ENCODE assay signal across 7 mouse cellular contexts in genomic region chr11:23256194-23256802, GRCm38 (mm10). TPM values are rescaled to one million over a fixed set of nuclear protein-coding genes. Genes with fewer than 3 reads are reported as not detected.
DNase-seq lines count a peak whose midpoint lies in the region; ATAC-seq and TF ChIP-seq lines count a peak whose summit lies in the region.

No protein-coding gene starts in this region.

- H3K4me2 ChIP-seq in forebrain, embryonic 15.5 days (replicated peaks), result peak overlapping the region; percentile 77
- peak overlapping the region; percentile 88 for H3K4me2 ChIP-seq in liver, embryonic 14.5 days (ENCODE audit: low read depth)

- no peaks in the 10 kb centered on the region for H3K36me3 ChIP-seq in thymus, adult 2 months (ENCODE audit: control insufficient read depth, insufficient read depth, low read length)
- H3K36me3 ChIP-seq in forebrain, embryonic 15.5 days, result no peaks in the 10 kb centered on the region
- peaks cover 1% of the 10 kb centered on the region; the same call in 1 of the 2 replicates for H3K36me3 ChIP-seq in liver, embryonic 14.5 days (replicated peaks; ENCODE audit: control insufficient read depth, insufficient read depth, low read depth)

- peaks cover 6% of the 10 kb centered on the region for H3K4me1 ChIP-seq in thymus, adult 2 months (replicated peaks; ENCODE audit: control insufficient read depth, insufficient read depth, low read length)
- peaks cover 25% of the 10 kb centered on the region for H3K4me1 ChIP-seq in forebrain, embryonic 15.5 days
- peaks cover 21 to 34% of the 10 kb centered on the region in 2 experiments for H3K4me1 ChIP-seq in liver, embryonic 14.5 days (replicated peaks; ENCODE audit: control insufficient read depth in 2 of 2, insufficient read depth in 2 of 2, low read length in 1 of 2)

- peak overlapping the region; percentile 92 for H3K9ac ChIP-seq in forebrain, embryonic 15.5 days (replicated peaks)
- H3K9ac ChIP-seq in liver, embryonic 14.5 days (replicated peaks), result peak overlapping the region; percentile 99

- TF ChIP-seq CTCF in thymus, adult 2 months (IDR thresholded peaks at IDR 0.05; ENCODE audit: borderline replicate concordance, control insufficient read depth, extremely low read depth, insufficient read depth, low read length, poor library complexity), result no peak
- no peak for TF ChIP-seq CTCF in liver, embryonic 14.5 days (IDR thresholded peaks at IDR 0.05; ENCODE audit: low read depth)

- no peaks in the 10 kb centered on the region for H3K27me3 ChIP-seq in thymus, adult 2 months (ENCODE audit: control insufficient read depth, insufficient read depth, low read length)
- no peaks in the 10 kb centered on the region for H3K27me3 ChIP-seq in forebrain, embryonic 15.5 days
- no peaks in the 10 kb centered on the region for H3K27me3 ChIP-seq in liver, embryonic 14.5 days (ENCODE audit: control insufficient read depth, insufficient read depth, low read length)

- no peaks in the 10 kb centered on the region for H3K9me3 ChIP-seq in forebrain, embryonic 15.5 days
- H3K9me3 ChIP-seq in liver, embryonic 14.5 days (ENCODE audit: control insufficient read depth, low read length), result no peaks in the 10 kb centered on the region

- under 1% methylated on average over 51 of the region's 51 CpGs for WGBS in thymus, adult 2 months
- under 1% methylated on average over 44 of the region's 51 CpGs for WGBS in forebrain, embryonic 15.5 days
- WGBS in liver, embryonic 14.5 days (ENCODE audit: insufficient replicate concordance), result under 1% methylated on average over 44 of the region's 51 CpGs

- peak overlapping the region; percentile 96 for H3K4me3 ChIP-seq in thymus, adult 2 months (ENCODE audit: control insufficient read depth, insufficient read depth, low read length)
- peak overlapping the region; percentile 86 for H3K4me3 ChIP-seq in forebrain, embryonic 15.5 days
- peak overlapping the region; percentile 88 to 90 for H3K4me3 ChIP-seq in liver, embryonic 14.5 days (ENCODE audit: insufficient read depth in 1 of 2, low read depth in 2 of 2, low read length in 2 of 2)

- no peak for DNase-seq in thymus, adult 2 months
- no peak for DNase-seq in thymus, postnatal 0 days (ENCODE audit: low spot score)
- peak in 1 of 3 experiments; percentile 31 for DNase-seq in liver, embryonic 14.5 days (ENCODE audit: low read depth in 3 of 3, low spot score in 3 of 3)
- DNase-seq in embryo, embryonic 10 days (ENCODE audit: low spot score), result no peak
- no peak for DNase-seq in adrenal gland, adult 8-10 months

- no peak; the same call in 1 of the 2 replicates for ATAC-seq in forebrain, embryonic 15.5 days (replicated peaks)
- peak; percentile 1; the same call in 1 of the 2 replicates for ATAC-seq in liver, embryonic 14.5 days (ENCODE audit: insufficient read depth)
- no peak; the same call in 1 of the 2 replicates for ATAC-seq in cerebellum, adult (ENCODE audit: insufficient number of reproducible peaks, low FRiP score, low TSS enrichment)

- TF ChIP-seq EP300 in liver, embryonic 14.5 days (IDR thresholded peaks at IDR 0.05; ENCODE audit: low read depth), result no peak

- TF ChIP-seq POLR2A in thymus, adult 2 months (IDR thresholded peaks at IDR 0.05; ENCODE audit: control insufficient read depth, extremely low read depth, insufficient read depth, low read length, poor library complexity), result no peak

- H3K27ac ChIP-seq in thymus, adult 2 months (ENCODE audit: control insufficient read depth, insufficient read depth, low read length), result peak overlapping the region; percentile 89
- peak overlapping the region; percentile 100 for H3K27ac ChIP-seq in forebrain, embryonic 15.5 days (replicated peaks)
- H3K27ac ChIP-seq in liver, embryonic 14.5 days, result peak overlapping the region; percentile 95

RNA-seq across cellular contexts. Expression of gene Xpo1, which starts 0.5 kb away (rescaled TPM):
- polyA plus RNA-seq in thymus, adult 2 months (2012; rRNA removed), result 9.7 and 11.3 TPM in 2 replicates
- 60.0 and 62.6 TPM in 2 replicates for polyA plus RNA-seq in thymus, postnatal 0 days (2015; fragmentation: Nextera tagmentation; extraction: Ambion mirVana)
- polyA plus RNA-seq in forebrain, embryonic 15.5 days (2015; fragmentation: Nextera tagmentation; extraction: Ambion mirVana), result 94.2 and 97.0 TPM in 2 replicates
- 15.6 and 25.7 TPM in 2 replicates for polyA plus RNA-seq in liver, embryonic 14.5 days (2012; rRNA removed)
- polyA plus RNA-seq in liver, embryonic 14.5 days (2014; fragmentation: Nextera tagmentation; extraction: Ambion mirVana), result 50.3 and 56.3 TPM in 2 replicates
- 10 to 100 TPM; 53.5 to 60.4 (median 60.2) TPM for total RNA-seq in adrenal gland, adult 8-10 months (2022)

RNA-seq across cellular contexts. Expression of gene Usp34, which starts 50.4 kb away (rescaled TPM):
- polyA plus RNA-seq in thymus, adult 2 months (2012; rRNA removed), result 17.5 and 20.7 TPM in 2 replicates
- 22.1 and 22.3 TPM in 2 replicates for polyA plus RNA-seq in thymus, postnatal 0 days (2015; fragmentation: Nextera tagmentation; extraction: Ambion mirVana)
- 31.1 and 32.6 TPM in 2 replicates for polyA plus RNA-seq in forebrain, embryonic 15.5 days (2015; fragmentation: Nextera tagmentation; extraction: Ambion mirVana)
- polyA plus RNA-seq in liver, embryonic 14.5 days (2012; rRNA removed), result 6.3 and 9.9 TPM in 2 replicates
- polyA plus RNA-seq in liver, embryonic 14.5 days (2014; fragmentation: Nextera tagmentation; extraction: Ambion mirVana), result 11.1 and 12.4 TPM in 2 replicates
- total RNA-seq in adrenal gland, adult 8-10 months (2022), result 10 to 100 TPM; 50.4 to 85.3 (median 65.7) TPM
